Mouse (Mus musculus): ENCODE measurements around the gene Rgs12. TPM values are rescaled to one million over a fixed set of nuclear protein-coding genes. Genes with fewer than 3 reads are reported as not detected.

Rgs12 gene
- polyA plus RNA-seq, 1 experiment from 2014 or later: 36.4 TPM

- Histone ChIP-seq H3K9ac (no peak overlapping the region), H3K36me3 (peaks cover 34% of the 10 kb centered on the region), H3K27ac (no peak overlapping the region), H3K27me3 (no peaks in the 10 kb centered on the region), H3K4me2 (no peak overlapping the region), H3K4me3 (no peak overlapping the region), H3K9me3 (no peaks in the 10 kb centered on the region), H3K4me1 (peaks cover 3% of the 10 kb centered on the region; the same call in 1 of the 2 replicates)
- no peak for ATAC-seq (ENCODE audit: insufficient number of reproducible peaks, low FRiP score, low TSS enrichment, low read depth)
- 81% methylated on average over 3 of the region's 3 CpGs for WGBS
Observed at GRCm38 (mm10) chr5:34972471-34972870, 23.2 kb downstream of the Rgs12 start.

GRCm38 (mm10) chr5:34973560-34974317, 24.5 kb downstream of the Rgs12 start:
- H3K9me3 ChIP-seq: no peaks in the 10 kb centered on the region
- no peak overlapping the region for H3K4me3 ChIP-seq
- H3K4me2 ChIP-seq: no peak overlapping the region
- no peak overlapping the region for H3K27ac ChIP-seq
- peaks cover 3% of the 10 kb centered on the region; the same call in 1 of the 2 replicates for H3K4me1 ChIP-seq
- H3K9ac ChIP-seq: no peak overlapping the region
- peaks cover 38% of the 10 kb centered on the region for H3K36me3 ChIP-seq
- whole genome bisulfite sequencing: 84% methylated on average over 8 of the region's 8 CpGs
- no peaks in the 10 kb centered on the region for H3K27me3 ChIP-seq
- ATAC-seq (ENCODE audit: insufficient number of reproducible peaks, low FRiP score, low TSS enrichment, low read depth): no peak

- H3K27me3 ChIP-seq: no peaks in the 10 kb centered on the region
- no peak overlapping the region for H3K4me2 ChIP-seq
- no peak overlapping the region for H3K9ac ChIP-seq
- H3K27ac ChIP-seq: no peak overlapping the region
- peaks cover 48% of the 10 kb centered on the region for H3K36me3 ChIP-seq
- H3K4me1 ChIP-seq: peaks cover 3% of the 10 kb centered on the region; the same call in 1 of the 2 replicates
- no peak overlapping the region for H3K4me3 ChIP-seq
- ATAC-seq (ENCODE audit: insufficient number of reproducible peaks, low FRiP score, low TSS enrichment, low read depth): no peak
- 86% methylated on average over 11 of the region's 11 CpGs for WGBS
- no peaks in the 10 kb centered on the region for H3K9me3 ChIP-seq
Observed at GRCm38 (mm10) chr5:34974773-34975443, 25.7 kb downstream of the Rgs12 start.

GRCm38 (mm10) chr5:34976540-34977292, 27.5 kb downstream of the Rgs12 start:
- H3K27ac ChIP-seq: no peak overlapping the region
- 90% methylated on average over 9 of the region's 9 CpGs for WGBS
- no peak for ATAC-seq (ENCODE audit: insufficient number of reproducible peaks, low FRiP score, low TSS enrichment, low read depth)
- H3K9me3 ChIP-seq: no peaks in the 10 kb centered on the region
- H3K4me2 ChIP-seq: no peak overlapping the region
- no peaks in the 10 kb centered on the region for H3K27me3 ChIP-seq
- peaks cover 48% of the 10 kb centered on the region for H3K36me3 ChIP-seq
- H3K4me1 ChIP-seq: peaks cover 3% of the 10 kb centered on the region; the same call in 1 of the 2 replicates
- no peak overlapping the region for H3K4me3 ChIP-seq
- H3K9ac ChIP-seq: no peak overlapping the region

- H3K27me3 ChIP-seq: no peaks in the 10 kb centered on the region
- peaks cover 58% of the 10 kb centered on the region for H3K36me3 ChIP-seq
- H3K4me3 ChIP-seq: no peak overlapping the region
- no peaks in the 10 kb centered on the region for H3K9me3 ChIP-seq
- no peaks in the 10 kb centered on the region; the same call in 1 of the 2 replicates for H3K4me1 ChIP-seq
- 66% methylated on average over 6 of the region's 6 CpGs for WGBS
- no peak for ATAC-seq (ENCODE audit: insufficient number of reproducible peaks, low FRiP score, low TSS enrichment, low read depth)
- H3K4me2 ChIP-seq: no peak overlapping the region
- H3K9ac ChIP-seq: no peak overlapping the region
- H3K27ac ChIP-seq: no peak overlapping the region
Observed at GRCm38 (mm10) chr5:34980099-34980498, 30.9 kb downstream of the Rgs12 start.

- no peak overlapping the region for H3K4me2 ChIP-seq
- H3K27ac ChIP-seq: no peak overlapping the region
- no peak overlapping the region for H3K9ac ChIP-seq
- no peaks in the 10 kb centered on the region for H3K27me3 ChIP-seq
- no peaks in the 10 kb centered on the region for H3K9me3 ChIP-seq
- H3K4me1 ChIP-seq: no peaks in the 10 kb centered on the region; the same call in 1 of the 2 replicates
- no peak overlapping the region for H3K4me3 ChIP-seq
- no peak for ATAC-seq (ENCODE audit: insufficient number of reproducible peaks, low FRiP score, low TSS enrichment, low read depth)
- 50% methylated on average over 3 of the region's 3 CpGs for WGBS
- peaks cover 42% of the 10 kb centered on the region for H3K36me3 ChIP-seq
Observed at GRCm38 (mm10) chr5:34981734-34982133, 32.5 kb downstream of the Rgs12 start.

GRCm38 (mm10) chr5:34984933-34985332, 35.7 kb downstream of the Rgs12 start:
- peaks cover 16% of the 10 kb centered on the region for H3K4me1 ChIP-seq
- WGBS: 68% methylated on average over 2 of the region's 2 CpGs
- no peaks in the 10 kb centered on the region for H3K9me3 ChIP-seq
- ATAC-seq (ENCODE audit: insufficient number of reproducible peaks, low FRiP score, low TSS enrichment, low read depth): no peak
- H3K36me3 ChIP-seq: peaks cover 19% of the 10 kb centered on the region
- no peak overlapping the region for H3K4me3 ChIP-seq
- H3K27ac ChIP-seq: no peak overlapping the region
- H3K27me3 ChIP-seq: no peaks in the 10 kb centered on the region
- no peak overlapping the region for H3K4me2 ChIP-seq
- no peak overlapping the region for H3K9ac ChIP-seq

GRCm38 (mm10) chr5:34985867-34986266, 36.6 kb downstream of the Rgs12 start:
- Histone ChIP-seq H3K4me2 (no peak overlapping the region), H3K27ac (no peak overlapping the region), H3K4me1 (peaks cover 16% of the 10 kb centered on the region), H3K27me3 (no peaks in the 10 kb centered on the region), H3K4me3 (no peak overlapping the region), H3K36me3 (peaks cover 19% of the 10 kb centered on the region), H3K9me3 (no peaks in the 10 kb centered on the region), H3K9ac (no peak overlapping the region)
- no peak for ATAC-seq (ENCODE audit: insufficient number of reproducible peaks, low FRiP score, low TSS enrichment, low read depth)
- WGBS: 31% methylated on average over 2 of the region's 2 CpGs

- no peak for ATAC-seq (ENCODE audit: insufficient number of reproducible peaks, low FRiP score, low TSS enrichment, low read depth)
- WGBS: 77% methylated on average over 2 of the region's 2 CpGs
- H3K36me3 ChIP-seq: peaks cover 19% of the 10 kb centered on the region
Observed at GRCm38 (mm10) chr5:34987396-34987795, 38.2 kb downstream of the Rgs12 start.

GRCm38 (mm10) chr5:34988690-34989089, 39.4 kb downstream of the Rgs12 start:
- H3K27me3 ChIP-seq: no peaks in the 10 kb centered on the region
- no peak overlapping the region for H3K4me3 ChIP-seq
- no peak overlapping the region for H3K27ac ChIP-seq
- peaks cover 16% of the 10 kb centered on the region for H3K4me1 ChIP-seq
- no peak overlapping the region for H3K4me2 ChIP-seq
- 77% methylated on average over 5 of the region's 5 CpGs for WGBS
- H3K9ac ChIP-seq: no peak overlapping the region
- H3K36me3 ChIP-seq: peaks cover 14% of the 10 kb centered on the region
- no peaks in the 10 kb centered on the region for H3K9me3 ChIP-seq
- no peak for ATAC-seq (ENCODE audit: insufficient number of reproducible peaks, low FRiP score, low TSS enrichment, low read depth)

More at GRCm38 (mm10) chr5:34987396-34987795, 38.2 kb downstream of the Rgs12 start:
- Histone ChIP-seq H3K4me3 (no peak overlapping the region), H3K9ac (no peak overlapping the region), H3K9me3 (no peaks in the 10 kb centered on the region), H3K27me3 (no peaks in the 10 kb centered on the region), H3K27ac (no peak overlapping the region), H3K4me2 (no peak overlapping the region), H3K4me1 (peaks cover 16% of the 10 kb centered on the region)

- Histone ChIP-seq H3K4me3 (no peak overlapping the region), H3K27ac (peak overlapping the region; percentile 28; the same call in 1 of the 2 replicates), H3K4me2 (0 out of 2 replicates have a peak overlapping the region, but pooled peaks have one; percentile 13), H3K9ac (no peak overlapping the region), H3K4me1 (peaks cover 16% of the 10 kb centered on the region), H3K27me3 (no peaks in the 10 kb centered on the region), H3K9me3 (no peaks in the 10 kb centered on the region), H3K36me3 (peaks cover 8% of the 10 kb centered on the region)
- 22% methylated on average over 12 of the region's 12 CpGs for WGBS
- ATAC-seq (ENCODE audit: insufficient number of reproducible peaks, low FRiP score, low TSS enrichment, low read depth): no peak; the same call in 1 of the 2 replicates
Observed at GRCm38 (mm10) chr5:34989321-34989772, 40.1 kb downstream of the Rgs12 start.

All from limb, embryonic 15.5 days (tissue).